Mouse (Mus musculus) ES-E14 (cell line): ENCODE measurements around the gene Phf1. TPM values are rescaled to one million over a fixed set of nuclear protein-coding genes. Genes with fewer than 3 reads are reported as not detected.
"Not testable (repeated sequence)": the region's sequence is repeated elsewhere in the genome, so short reads cannot be mapped to it uniquely, and the experiment has no call there.

Source experiments
- DNase-seq: peaks from one replicate; pipeline ENCODE4 v3.0.0-alpha.2; 2013; ENCODE audit warnings: low read depth, low spot score
- H3K27ac ChIP-seq: 2 replicates; pipeline ENCODE4 v1.5.1; 2012; ENCODE audit warnings: low read depth, mild to moderate bottlenecking, low read length, moderate library complexity, mixed read lengths; ENCODE audit not compliant: poor library complexity, insufficient read depth, severe bottlenecking
- H3K36me3 ChIP-seq: 2 replicates; pipeline ENCODE4 v1.6.1; 2012; ENCODE audit warnings: mild to moderate bottlenecking, low read length, moderate library complexity, mixed read lengths; ENCODE audit not compliant: control insufficient read depth, poor library complexity, insufficient read depth, severe bottlenecking
- H3K4me1 ChIP-seq, 2 experiments: fragments of 150-350 bp in 1 of 2; sonication (generic) in 1 of 2; 2 replicates each; pipeline ENCODE4 v1.6.1; 2012; ENCODE audit warnings: low read length in 2 of 2, mild to moderate bottlenecking in 1 of 2, mixed read lengths in 1 of 2; ENCODE audit not compliant: control insufficient read depth in 2 of 2, insufficient read depth in 2 of 2, poor library complexity in 1 of 2
- H3K4me3 ChIP-seq, 2 experiments: fragments of 150-350 bp in 1 of 2; sonication (generic) in 1 of 2; 2 replicates each; pipeline ENCODE4 v1.5.1; 2012; ENCODE audit warnings: low read length in 2 of 2, low read depth in 1 of 2, mild to moderate bottlenecking in 1 of 2, mixed read lengths in 1 of 2; ENCODE audit not compliant: insufficient read depth in 1 of 2, poor library complexity in 1 of 2, severe bottlenecking in 1 of 2
- H3K9ac ChIP-seq: 2 replicates; pipeline ENCODE4 v1.6.1; 2012; ENCODE audit warnings: low read depth, mild to moderate bottlenecking, low read length, mixed read lengths; ENCODE audit not compliant: poor library complexity, insufficient read depth, severe bottlenecking
- H3K9me3 ChIP-seq: fragments of 150-350 bp; sonication (generic); 2 replicates; pipeline ENCODE4 v1.6.1; 2012; ENCODE audit warnings: low read depth, mild to moderate bottlenecking, low read length; ENCODE audit not compliant: control insufficient read depth, insufficient read depth
- CHD2 ChIP-seq: IDR thresholded peaks from 2 replicates; pipeline ENCODE4 v1.6.1; 2014; ENCODE audit warnings: mild to moderate bottlenecking, low read depth, low read length, inconsistent platforms
- HCFC1 ChIP-seq: IDR thresholded peaks from 2 replicates; pipeline ENCODE4 v1.6.1; 2012; ENCODE audit warnings: low read length, inconsistent platforms, borderline replicate concordance; ENCODE audit not compliant: insufficient read depth
- MAFK ChIP-seq: IDR thresholded peaks from 2 replicates; pipeline ENCODE4 v1.6.1; 2014; ENCODE audit warnings: mild to moderate bottlenecking, low read depth, low read length, inconsistent platforms; ENCODE audit not compliant: insufficient read depth
- ZC3H11A ChIP-seq: IDR thresholded peaks from 2 replicates; pipeline ENCODE4 v1.6.1; 2012; ENCODE audit warnings: low read depth, mild to moderate bottlenecking, inconsistent platforms, low read length, borderline replicate concordance
- ZNF384 ChIP-seq: IDR thresholded peaks from 2 replicates; pipeline ENCODE4 v1.6.1; 2012; ENCODE audit warnings: low read depth, low read length, inconsistent platforms
- in situ Hi-C, 2 experiments: fragments of 600-800 bp; cut with MboI; formaldehyde crosslinking; loops; one replicate each; pipeline ENCODE4 v1.15.1; 2025; ENCODE audit warnings: low sequenced_read_pairs in 2 of 2, inconsistent platforms in 1 of 2; ENCODE audit not compliant: unreplicated experiment in 2 of 2
- total RNA-seq: library from RNA; depleted of rRNA; stranded (reverse); fragments of 300-350 nt; gene quantifications from 2 replicates; pipeline ENCODE4 v1.2.3, GENCODE M21; 2012

Gene Phf1
- total RNA-seq, 1 experiment = 9.4 TPM

DNA sequence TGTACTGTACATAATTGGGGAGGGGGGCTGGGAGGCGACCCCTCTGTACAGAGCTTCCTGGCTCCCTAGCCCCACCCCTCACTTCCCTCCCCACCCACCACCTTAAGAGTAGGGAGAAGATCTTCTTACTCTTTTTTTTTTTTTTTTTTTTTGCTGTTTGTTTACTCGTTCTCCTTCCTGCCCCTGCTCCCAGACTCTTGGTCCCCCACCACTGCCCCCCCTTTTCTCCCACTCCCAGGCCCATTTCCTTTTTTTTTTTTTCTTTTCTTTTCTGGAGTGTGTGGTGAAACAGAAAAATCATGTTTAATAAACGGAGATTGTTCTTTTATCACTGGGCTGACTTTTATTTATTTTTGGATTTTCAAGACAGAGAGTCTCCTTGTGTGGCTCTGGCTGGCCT, 39.3 kb downstream of the Phf1 start:
- H3K4me1 ChIP-seq = peaks cover 0 to 19% of the 10 kb centered on the region in 2 experiments; a peak in 1 of 4 replicates
- H3K9me3 ChIP-seq = no peaks in the 10 kb centered on the region
- H3K9ac ChIP-seq = peak overlapping the region; percentile 86; the same call in 1 of the 2 replicates
- H3K4me3 ChIP-seq = peak overlapping the region; percentile 77 to 93
- in situ Hi-C loops = no loop called here
- DNase-seq = no peak
- no peak overlapping the region for H3K27ac ChIP-seq
- TF ChIP-seq ZC3H11A (no peak), ZNF384 (no peak), MAFK (no peak), CHD2 (no peak), HCFC1 (no peak)
- H3K36me3 ChIP-seq = peaks cover 19% of the 10 kb centered on the region

DNA sequence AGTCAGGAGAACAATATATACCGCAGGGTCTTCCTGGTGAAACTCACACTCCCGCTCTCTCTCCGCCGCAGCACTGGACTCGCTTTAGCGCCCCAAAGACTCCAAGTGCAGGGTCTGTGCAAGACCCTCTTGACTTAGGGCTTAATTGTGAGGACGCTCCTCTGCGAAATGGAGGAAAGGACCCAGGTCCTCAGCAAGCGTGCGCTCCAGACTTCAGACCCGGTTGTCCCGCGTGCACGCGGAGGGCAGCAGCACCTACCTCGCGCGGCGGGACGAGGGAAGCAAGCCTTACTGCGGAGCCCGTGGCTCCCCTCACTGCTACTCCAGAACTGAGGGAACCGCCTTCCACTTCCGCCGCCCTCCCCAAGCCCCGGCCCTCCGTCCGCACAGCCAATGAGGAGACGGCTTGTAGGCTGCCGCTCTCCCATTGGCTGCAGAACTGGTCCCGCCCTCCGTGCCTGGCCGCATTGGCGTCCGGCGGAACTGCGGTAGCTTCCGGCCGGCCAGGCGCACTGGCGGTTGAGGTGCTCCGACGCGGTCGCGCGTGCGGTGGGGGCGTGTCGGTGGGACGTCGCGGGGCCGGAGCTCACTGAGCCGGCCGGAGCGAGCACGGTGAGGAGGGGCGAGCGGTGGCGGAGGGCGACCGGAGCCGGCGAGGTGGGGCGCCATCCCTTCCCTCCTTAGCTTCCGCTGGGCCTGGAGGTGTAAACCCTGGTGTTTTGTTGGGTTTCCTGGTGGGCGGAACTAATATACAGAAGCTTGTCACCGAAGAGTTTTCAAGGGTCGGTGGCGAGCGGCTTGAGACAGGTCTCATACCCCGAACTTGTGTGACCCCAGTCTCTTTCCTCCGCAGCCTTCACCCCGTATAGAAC, 40.1 kb downstream of the Phf1 start, which contains the start of gene Zbtb9:
Zbtb9 (plus strand) TSS at position 465 of the 872 bp plus-strand sequence.
- in situ Hi-C loops = no loop called here
- peaks cover 16% of the 10 kb centered on the region for H3K36me3 ChIP-seq
- H3K4me3 ChIP-seq = peak within 1 kb of the TSS; percentile 77 to 93
- H3K9me3 ChIP-seq = no peaks in the 10 kb centered on the region
- H3K27ac ChIP-seq = no peak within 1 kb of the TSS
- H3K4me1 ChIP-seq = peaks cover 0 to 15% of the 10 kb centered on the region in 2 experiments; a peak in 1 of 4 replicates
- peak; percentile 90 for DNase-seq
- peak within 1 kb of the TSS; percentile 86 for H3K9ac ChIP-seq
- TF ChIP-seq ZC3H11A (no peak), CHD2 (peak; percentile 64; the same call in 1 of the 2 replicates)

DNA sequence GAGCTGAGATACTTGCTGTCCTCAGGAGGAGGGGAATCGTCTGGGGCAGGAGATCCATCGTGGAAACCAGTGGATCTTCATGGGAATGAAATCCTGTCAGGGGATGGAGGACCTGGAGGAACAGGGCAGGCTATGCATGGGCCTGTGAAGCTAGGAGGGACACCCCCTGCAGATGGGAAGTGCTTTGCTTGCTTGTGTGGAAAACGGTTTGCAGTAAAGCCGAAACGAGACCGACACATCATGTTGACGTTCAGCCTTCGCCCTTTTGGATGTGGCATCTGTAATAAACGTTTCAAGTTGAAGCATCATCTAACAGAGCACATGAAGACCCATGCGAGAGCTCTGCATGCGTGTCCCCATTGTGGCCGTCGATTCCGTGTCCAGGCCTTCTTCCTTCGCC, 41.7 kb downstream of the Phf1 start:
- no peak overlapping the region for H3K9ac ChIP-seq
- peaks cover 0 to 11% of the 10 kb centered on the region in 2 experiments; a peak in 1 of 4 replicates for H3K4me1 ChIP-seq
- no peak for DNase-seq
- no peak overlapping the region for H3K4me3 ChIP-seq
- no peak for TF ChIP-seq ZNF384
- TF ChIP-seq HCFC1 = no peak
- TF ChIP-seq MAFK = no peak
- no peak for TF ChIP-seq ZC3H11A
- no peak for TF ChIP-seq CHD2
- H3K36me3 ChIP-seq = peaks cover 17% of the 10 kb centered on the region
- H3K27ac ChIP-seq = no peak overlapping the region
- in situ Hi-C loops = no loop called here
- H3K9me3 ChIP-seq = no peaks in the 10 kb centered on the region

DNA sequence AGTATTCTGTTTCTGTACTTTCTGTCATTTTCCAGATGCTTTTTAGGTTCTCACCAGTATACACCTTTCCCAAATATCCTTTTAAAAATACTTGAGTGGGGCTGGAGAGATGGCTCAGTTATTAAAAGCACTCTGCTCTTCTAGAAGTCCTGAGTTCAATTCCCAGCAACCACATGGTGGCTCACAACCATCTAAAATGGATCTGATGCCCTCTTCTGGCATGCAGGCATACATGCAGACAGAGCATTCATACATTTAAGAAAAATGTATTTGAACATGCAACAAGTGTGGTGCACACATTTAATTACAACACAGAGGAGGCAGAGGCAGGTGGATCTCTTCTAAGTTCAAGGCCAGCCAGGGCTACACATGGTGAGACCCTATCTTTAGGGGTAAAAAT, 42.6 kb downstream of the Phf1 start:
- Histone ChIP-seq H3K36me3 (peaks cover 17% of the 10 kb centered on the region), H3K27ac (no peak overlapping the region), H3K9ac (no peak overlapping the region), H3K4me1 (peaks cover 0 to 11% of the 10 kb centered on the region in 2 experiments; a peak in 1 of 4 replicates), H3K9me3 (no peaks in the 10 kb centered on the region), H3K4me3 (no peak overlapping the region)
- TF ChIP-seq ZC3H11A (no peak), CHD2 (no peak), HCFC1 (no peak), MAFK (no peak), ZNF384 (no peak)
- in situ Hi-C loops = no loop called here
- DNase-seq = no peak

DNA sequence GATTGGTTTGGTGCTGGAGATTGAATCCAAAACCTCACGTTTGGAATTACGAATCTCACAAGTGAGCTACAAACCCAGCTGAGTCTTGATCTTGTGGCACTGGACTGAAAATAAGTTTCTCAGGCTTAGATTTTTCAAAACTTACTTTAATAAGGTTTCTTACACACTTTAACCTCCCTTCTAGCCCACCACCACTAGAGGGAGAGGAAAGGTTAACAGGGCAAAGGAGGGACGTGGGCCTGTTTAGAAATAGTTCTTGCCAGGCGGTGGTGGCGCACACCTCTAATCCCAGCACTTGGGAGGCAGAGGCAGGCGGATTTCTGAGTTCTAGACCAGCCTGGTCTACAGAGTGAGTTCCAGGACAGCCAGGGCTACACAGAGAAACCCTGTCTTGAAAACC, 44.5 kb downstream of the Phf1 start:
- TF ChIP-seq ZNF384 = 0 out of 2 replicates have a peak, but pooled peaks have one; percentile 48
- H3K27ac ChIP-seq, DNase-seq, H3K4me1 ChIP-seq, H3K4me3 ChIP-seq, in situ Hi-C loops, H3K9ac ChIP-seq, H3K9me3 ChIP-seq: not testable (repeated sequence)
- peaks cover 17% of the 10 kb centered on the region for H3K36me3 ChIP-seq
